Mouse (Mus musculus): Measurements from ENCODE around the gene Ptma. TPM values are rescaled to one million over a fixed set of nuclear protein-coding genes. Genes with fewer than 3 reads are reported as not detected.

Gene Ptma
- total RNA-seq, 2 experiments from 2014 or later = 655 to 661 TPM

- DNase-seq (ENCODE audit: low spot score in 2 of 2) = no peak
These were observed 32.7 kb upstream of the Ptma start for GRCm38 (mm10) chr1:86493783-86494182.

GRCm38 (mm10) chr1:86496340-86496739 lies 30.2 kb upstream of the Ptma start:
- DNase-seq (ENCODE audit: low spot score in 2 of 2) = no peak

- no peak for DNase-seq (ENCODE audit: low spot score in 2 of 2)
These were observed 29.2 kb upstream of the Ptma start for GRCm38 (mm10) chr1:86497361-86497760.

- no peak for DNase-seq (ENCODE audit: low spot score in 2 of 2)
These were observed 28.5 kb upstream of the Ptma start for GRCm38 (mm10) chr1:86497986-86498385.

GRCm38 (mm10) chr1:86498611-86499010 lies 27.9 kb upstream of the Ptma start:
- no peak for DNase-seq (ENCODE audit: low spot score in 2 of 2)

- DNase-seq (ENCODE audit: low spot score in 2 of 2) = peak in 1 of 2 experiments; percentile 71
These were observed 26.6 kb upstream of the Ptma start for GRCm38 (mm10) chr1:86499903-86500302.

- DNase-seq (ENCODE audit: low spot score in 2 of 2) = no peak
These were observed 25.8 kb upstream of the Ptma start for GRCm38 (mm10) chr1:86500681-86501080.

- peak in 1 of 2 experiments; percentile 63 for DNase-seq (ENCODE audit: low spot score in 2 of 2)
These were observed 25.4 kb upstream of the Ptma start for GRCm38 (mm10) chr1:86501114-86501532.

- DNase-seq (ENCODE audit: low spot score in 2 of 2) = peak; percentile 89 to 90
These were observed 25.0 kb upstream of the Ptma start for GRCm38 (mm10) chr1:86501559-86501958.

GRCm38 (mm10) chr1:86502221-86503048 lies 24.1 kb upstream of the Ptma start:
- no peak for DNase-seq (ENCODE audit: low spot score in 2 of 2)

- DNase-seq (ENCODE audit: low spot score in 2 of 2) = no peak
These were observed 23.3 kb upstream of the Ptma start for GRCm38 (mm10) chr1:86503165-86503747.

- DNase-seq (ENCODE audit: low spot score in 2 of 2) = peak; percentile 94 to 98
These were observed 22.4 kb upstream of the Ptma start for GRCm38 (mm10) chr1:86503906-86504696.

- DNase-seq (ENCODE audit: low spot score in 2 of 2) = no peak
These were observed 21.7 kb upstream of the Ptma start for GRCm38 (mm10) chr1:86504697-86505421.

GRCm38 (mm10) chr1:86505461-86505860 lies 21.1 kb upstream of the Ptma start:
- peak in 1 of 2 experiments; percentile 56 for DNase-seq (ENCODE audit: low spot score in 2 of 2)

- DNase-seq (ENCODE audit: low spot score in 2 of 2) = no peak
These were observed 20.1 kb upstream of the Ptma start for GRCm38 (mm10) chr1:86506420-86506819.

GRCm38 (mm10) chr1:86507866-86508265 lies 18.7 kb upstream of the Ptma start:
- DNase-seq (ENCODE audit: low spot score in 2 of 2) = no peak

- peak; percentile 79 to 88 for DNase-seq (ENCODE audit: low spot score in 2 of 2)
These were observed 17.1 kb upstream of the Ptma start for GRCm38 (mm10) chr1:86509410-86509809.

GRCm38 (mm10) chr1:86510266-86510665 lies 16.3 kb upstream of the Ptma start:
- DNase-seq (ENCODE audit: low spot score in 2 of 2) = no peak

- no peak for DNase-seq (ENCODE audit: low spot score in 2 of 2)
These were observed 15.7 kb upstream of the Ptma start for GRCm38 (mm10) chr1:86510676-86511441.

GRCm38 (mm10) chr1:86512154-86512720 lies 14.3 kb upstream of the Ptma start:
- no peak for DNase-seq (ENCODE audit: low spot score in 2 of 2)

Data from gastrocnemius, postnatal 4 days (tissue).